Mouse (Mus musculus) forebrain, embryonic 10.5 days (tissue): ENCODE measurements at regions not wholly inside any gene's neighbourhood (a gene's known extent, or its start where the extent isn't known, plus 50 kb on each side); places are given as distances from the start of the nearest gene placed in this dataset.

Experiments used
- DNase-seq: peaks from one replicate; pipeline ENCODE4 v3.0.0-alpha.2; 2017; ENCODE audit warnings: low spot score; ENCODE audit errors: extremely low spot score
- H3K27ac ChIP-seq: fragments of 300-500 bp; sonication (generic); 2 replicates; pipeline ENCODE4 v1.5.1; 2016; ENCODE audit warnings: mild to moderate bottlenecking
- H3K27me3 ChIP-seq: fragments of 300-500 bp; sonication (generic); 2 replicates; pipeline ENCODE4 v1.6.1; 2016; ENCODE audit warnings: mild to moderate bottlenecking; ENCODE audit not compliant: poor library complexity, severe bottlenecking
- H3K36me3 ChIP-seq: fragments of 300-500 bp; sonication (generic); replicated peaks from 2 replicates; pipeline ENCODE4 v1.6.1; 2016; ENCODE audit warnings: mild to moderate bottlenecking, moderate library complexity
- H3K4me1 ChIP-seq: fragments of 300-500 bp; sonication (generic); 2 replicates; pipeline ENCODE4 v1.6.1; 2016
- H3K4me3 ChIP-seq: fragments of 300-500 bp; sonication (generic); 2 replicates; pipeline ENCODE4 v1.5.1; 2016; ENCODE audit warnings: mild to moderate bottlenecking, moderate library complexity
- H3K9me3 ChIP-seq: fragments of 300-500 bp; sonication (generic); 2 replicates; pipeline ENCODE4 v1.6.1; 2016; ENCODE audit warnings: mild to moderate bottlenecking, moderate library complexity
- WGBS: fragments of 180-500 bp; shearing (Covaris S2); methylation state at CpG from one replicate; pipeline ENCODE4 v1.1.7; 2016; 5-methylcytosine and 5-hydroxymethylcytosine counted together

GRCm38 (mm10) chr1:88568447-88569053 lies 58.7 kb upstream of the Glrp1 start:
- Histone ChIP-seq H3K4me1 (peaks cover 10% of the 10 kb centered on the region), H3K27me3 (no peaks in the 10 kb centered on the region), H3K27ac (peak overlapping the region; percentile 51), H3K36me3 (no peaks in the 10 kb centered on the region; the same call in 1 of the 2 replicates), H3K9me3 (peaks cover 9% of the 10 kb centered on the region), H3K4me3 (no peak overlapping the region)
- WGBS: 88% methylated on average over 6 of the region's 6 CpGs
- no peak for DNase-seq

- WGBS: 87% methylated on average over 1 of the region's 1 CpGs
- no peak overlapping the region for H3K4me3 ChIP-seq
- no peak overlapping the region for H3K27ac ChIP-seq
- DNase-seq: no peak
- H3K9me3 ChIP-seq: peaks cover 6% of the 10 kb centered on the region
- no peaks in the 10 kb centered on the region for H3K27me3 ChIP-seq
- H3K36me3 ChIP-seq: no peaks in the 10 kb centered on the region; the same call in 1 of the 2 replicates
- H3K4me1 ChIP-seq: peaks cover 15% of the 10 kb centered on the region
Measured at GRCm38 (mm10) chr1:88567198-88567597, 57.3 kb upstream of the Glrp1 start.

GRCm38 (mm10) chr1:88566426-88566825 lies 56.6 kb upstream of the Glrp1 start:
- peaks cover 16% of the 10 kb centered on the region for H3K4me1 ChIP-seq
- H3K27ac ChIP-seq: no peak overlapping the region
- H3K4me3 ChIP-seq: no peak overlapping the region
- DNase-seq: no peak
- no peaks in the 10 kb centered on the region; the same call in 1 of the 2 replicates for H3K9me3 ChIP-seq
- no peaks in the 10 kb centered on the region for H3K36me3 ChIP-seq
- peaks cover 2% of the 10 kb centered on the region; the same call in 1 of the 2 replicates for H3K27me3 ChIP-seq

GRCm38 (mm10) chr1:88564825-88565224 lies 55.0 kb upstream of the Glrp1 start:
- no peak for DNase-seq
- H3K27me3 ChIP-seq: peaks cover 12% of the 10 kb centered on the region; the same call in 1 of the 2 replicates
- H3K4me1 ChIP-seq: peaks cover 24% of the 10 kb centered on the region
- 92% methylated on average over 4 of the region's 4 CpGs for WGBS
- H3K9me3 ChIP-seq: no peaks in the 10 kb centered on the region
- H3K27ac ChIP-seq: no peak overlapping the region
- H3K36me3 ChIP-seq: no peaks in the 10 kb centered on the region
- H3K4me3 ChIP-seq: no peak overlapping the region

GRCm38 (mm10) chr1:88562361-88562760 lies 52.5 kb upstream of the Glrp1 start:
- Histone ChIP-seq H3K27ac (peak overlapping the region; percentile 42; the same call in 1 of the 2 replicates), H3K4me1 (peaks cover 20% of the 10 kb centered on the region), H3K4me3 (no peak overlapping the region), H3K27me3 (peaks cover 12% of the 10 kb centered on the region; the same call in 1 of the 2 replicates), H3K9me3 (no peaks in the 10 kb centered on the region), H3K36me3 (no peaks in the 10 kb centered on the region)
- WGBS: 21% methylated on average over 3 of the region's 3 CpGs
- DNase-seq: peak; percentile 92

GRCm38 (mm10) chr1:88560771-88561170 lies 50.9 kb upstream of the Glrp1 start:
- no peak overlapping the region for H3K4me3 ChIP-seq
- no peaks in the 10 kb centered on the region for H3K36me3 ChIP-seq
- H3K4me1 ChIP-seq: peaks cover 20% of the 10 kb centered on the region
- DNase-seq: no peak
- peaks cover 12% of the 10 kb centered on the region; the same call in 1 of the 2 replicates for H3K27me3 ChIP-seq
- 72% methylated on average over 8 of the region's 8 CpGs for WGBS
- no peaks in the 10 kb centered on the region for H3K9me3 ChIP-seq
- H3K27ac ChIP-seq: no peak overlapping the region
